Mouse (Mus musculus) gastrocnemius, adult 2 months (tissue): ENCODE results near the gene Pold2. TPM values are rescaled to one million over a fixed set of nuclear protein-coding genes. Genes with fewer than 3 reads are reported as not detected.

Experiments
- DNase-seq: peaks from one replicate; pipeline ENCODE4 v3.0.0; 2022
- H3K27ac ChIP-seq: fragments of 200-600 bp; 2 replicates; pipeline ENCODE4 v1.8.1; 2022; ENCODE audit warnings: mild to moderate bottlenecking
- H3K4me3 ChIP-seq: fragments of 200-600 bp; 2 replicates; pipeline ENCODE4 v1.8.1; 2022; ENCODE audit warnings: mild to moderate bottlenecking, moderate library complexity
- CTCF ChIP-seq: fragments of 200-600 bp; IDR thresholded peaks from 2 replicates; pipeline ENCODE4 v1.8.1; 2022; ENCODE audit warnings: antibody characterized with exemption, mild to moderate bottlenecking, moderate library complexity
- intact Hi-C: fragments of 180-260 bp; cut with DNase I; formaldehyde crosslinking; loops from one replicate; pipeline ENCODE4 v1.15.1; 2025
- long read RNA-seq, 2 experiments: library from polyadenylated mRNA; stranded (forward); transcript quantifications; one replicate each; pipeline ENCODE4 v2.0.0; 2021
- total RNA-seq, 2 experiments: library from RNA; stranded (reverse); gene quantifications; 2 replicates each; pipeline ENCODE4 v1.2.3; 2021

The Pold2 gene
- total RNA-seq, result 10 to 100 TPM; 39.7 to 48.5 TPM
- long read RNA-seq, experiment 1, transcript Pold2-201 (11 exons, 1,646 nt), result major isoform, 18 of 60 reads
- long read RNA-seq, experiment 1, partial matches to known transcripts, result 8 of 60 reads
- long read RNA-seq, experiment 1, other reads (novel, unspliced or antisense), result 34 of 60 reads
- long read RNA-seq, experiment 2, transcript Pold2-201 (11 exons, 1,646 nt), result major isoform, 25 of 75 reads
- long read RNA-seq, experiment 2, partial matches to known transcripts, result 10 of 75 reads
- long read RNA-seq, experiment 2, other reads (novel, unspliced or antisense), result 40 of 75 reads

DNA sequence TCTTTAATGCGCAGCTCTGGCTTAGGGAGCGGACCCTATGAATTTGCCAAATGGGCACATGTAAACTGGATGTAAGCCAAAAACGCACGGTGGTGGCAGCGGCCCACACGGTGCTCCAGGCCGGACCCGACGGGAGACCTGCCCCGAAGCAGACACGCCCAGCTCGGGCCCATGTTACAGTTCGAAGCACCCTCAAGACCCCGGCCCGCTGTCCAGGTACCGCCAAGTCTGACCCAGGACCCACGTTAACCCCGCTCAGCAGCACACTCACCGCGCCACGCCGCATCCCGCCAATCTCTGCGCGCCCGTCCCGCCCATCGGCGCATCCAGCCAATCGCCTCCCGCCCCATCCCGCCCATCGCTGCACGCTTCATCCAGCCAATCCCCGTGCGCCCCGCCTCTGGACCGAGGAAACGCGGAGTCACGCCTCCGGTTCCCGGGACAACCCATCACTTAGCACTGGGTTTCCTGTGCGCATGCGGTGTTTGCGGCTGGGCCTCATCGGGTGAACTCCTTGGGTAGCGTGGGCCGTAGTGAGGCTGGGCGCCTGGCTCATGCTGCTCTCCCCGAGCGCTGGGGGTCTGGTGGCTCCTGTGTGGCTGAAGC is at the start of gene Pold2:
Gene Pold2, minus strand, starts transcription at position 372 of the 606 bp plus-strand sequence.
- peak; percentile 99 for DNase-seq

DNA sequence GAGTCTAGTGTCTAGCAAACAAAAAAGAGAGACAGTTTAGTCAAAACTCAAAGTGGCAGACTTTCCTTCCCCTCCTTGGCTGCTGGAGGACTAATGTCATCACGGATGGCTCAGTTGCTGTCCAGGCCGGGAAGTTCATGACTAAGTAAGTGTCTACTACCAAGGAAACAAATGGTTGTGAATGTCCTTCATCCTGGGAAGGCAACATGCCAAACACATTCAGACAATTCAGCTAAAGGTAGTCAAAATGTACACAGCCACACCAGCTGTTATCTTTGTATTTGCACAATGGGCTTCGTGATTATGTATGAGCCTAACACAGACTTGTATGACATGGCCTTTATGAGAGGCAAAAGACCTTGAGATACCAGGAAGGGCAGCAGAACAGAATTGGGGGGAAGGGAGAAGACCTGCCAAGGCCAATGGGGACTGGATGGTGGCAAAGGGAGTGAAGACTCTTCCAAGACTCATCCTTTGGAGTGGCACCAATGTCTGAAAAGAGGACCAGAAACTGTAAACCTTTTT is 48.7 kb upstream of the Pold2 start:
- Histone ChIP-seq H3K27ac (no peak overlapping the region), H3K4me3 (no peak overlapping the region)
- intact Hi-C loops, result no loop called here
- no peak for DNase-seq
- TF ChIP-seq CTCF, result no peak

More for the DNA sequence above, at the start of gene Pold2:
- intact Hi-C loops, result loop anchor here (2.0 kb wide), 1 partner anchor 39 kb away; the partner anchor contains the start of gene Polm
- Histone ChIP-seq H3K27ac (peak within 1 kb of the TSS; percentile 91), H3K4me3 (peak within 1 kb of the TSS; percentile 95)
- TF ChIP-seq CTCF, result no peak

DNA sequence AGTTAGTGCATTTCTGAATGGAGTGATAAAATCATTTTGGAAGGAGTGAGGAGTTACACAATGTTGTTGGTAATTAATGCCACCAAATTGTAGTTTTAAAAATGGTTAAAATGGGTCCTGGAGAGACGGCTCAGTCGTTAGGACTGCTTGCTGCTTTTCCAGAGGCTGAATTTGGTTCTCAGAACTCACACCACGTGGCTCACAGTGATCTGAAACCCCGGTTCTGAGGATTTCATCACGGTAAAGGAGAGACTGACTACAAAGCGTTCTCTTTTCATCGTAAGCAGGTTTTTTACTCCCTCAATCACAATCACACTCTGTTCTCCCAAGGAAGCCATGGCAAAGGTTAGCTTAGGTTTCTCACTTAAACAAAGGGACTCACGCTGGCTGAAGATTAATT is 46.6 kb upstream of the Pold2 start:
- no peak overlapping the region for H3K27ac ChIP-seq
- intact Hi-C loops, result no loop called here
- H3K4me3 ChIP-seq, result no peak overlapping the region
- no peak for DNase-seq
- TF ChIP-seq CTCF, result no peak

DNA sequence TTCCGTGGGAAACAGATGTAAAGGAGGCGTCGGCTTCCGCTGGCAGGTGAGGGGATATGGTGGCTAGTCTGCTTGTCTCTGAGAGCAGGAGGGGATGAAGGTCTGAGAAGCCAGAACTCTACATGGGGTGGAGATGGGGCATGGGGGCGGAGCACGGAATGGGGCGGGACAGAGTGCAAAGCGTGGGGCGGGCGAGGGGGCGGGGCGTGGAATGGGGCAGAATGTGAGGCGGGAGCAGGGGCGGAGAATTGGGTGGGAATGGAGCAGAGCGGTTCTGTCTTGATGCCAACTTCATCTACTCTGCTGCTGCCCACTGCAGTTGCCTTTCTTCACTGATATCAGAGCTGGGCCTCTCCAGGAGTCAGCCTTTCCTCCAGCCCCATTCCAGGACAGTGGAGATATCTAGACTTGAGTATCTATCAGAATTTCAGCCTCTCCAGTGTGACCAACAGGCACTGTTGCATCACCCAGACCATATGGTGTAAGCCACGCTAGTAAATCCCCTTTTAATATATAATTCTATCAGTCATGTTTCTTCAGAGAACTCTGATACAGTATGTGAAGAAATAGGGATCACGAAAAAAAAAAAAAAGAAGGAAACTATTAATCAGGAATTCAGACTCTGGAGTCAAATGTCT is 42.4 kb upstream of the Pold2 start:
- no peak for DNase-seq
- intact Hi-C loops, result no loop called here
- Histone ChIP-seq H3K27ac (no peak overlapping the region), H3K4me3 (no peak overlapping the region)
- TF ChIP-seq CTCF, result no peak

DNA sequence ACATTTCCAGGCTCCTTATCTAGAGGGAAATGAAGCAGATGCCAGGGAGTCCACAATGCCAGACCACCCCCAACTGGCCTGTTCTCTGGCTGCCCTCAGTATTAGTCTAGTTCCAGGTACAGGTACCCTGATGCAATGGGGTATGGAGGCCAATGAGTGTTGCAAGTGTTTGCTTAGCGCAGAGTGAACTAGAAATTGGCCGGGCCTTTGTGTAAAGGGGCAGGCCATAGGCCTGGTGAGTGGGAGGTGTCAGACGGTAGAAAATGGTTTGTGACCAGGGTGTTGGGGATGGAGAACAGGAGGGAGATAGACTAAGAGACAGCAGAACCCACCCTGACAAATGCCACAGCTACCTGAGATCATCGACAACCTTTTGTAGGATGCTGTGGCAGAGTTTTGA is 41.5 kb upstream of the Pold2 start:
- intact Hi-C loops, result no loop called here
- no peak for TF ChIP-seq CTCF
- no peak for DNase-seq
- Histone ChIP-seq H3K27ac (no peak overlapping the region), H3K4me3 (no peak overlapping the region)

DNA sequence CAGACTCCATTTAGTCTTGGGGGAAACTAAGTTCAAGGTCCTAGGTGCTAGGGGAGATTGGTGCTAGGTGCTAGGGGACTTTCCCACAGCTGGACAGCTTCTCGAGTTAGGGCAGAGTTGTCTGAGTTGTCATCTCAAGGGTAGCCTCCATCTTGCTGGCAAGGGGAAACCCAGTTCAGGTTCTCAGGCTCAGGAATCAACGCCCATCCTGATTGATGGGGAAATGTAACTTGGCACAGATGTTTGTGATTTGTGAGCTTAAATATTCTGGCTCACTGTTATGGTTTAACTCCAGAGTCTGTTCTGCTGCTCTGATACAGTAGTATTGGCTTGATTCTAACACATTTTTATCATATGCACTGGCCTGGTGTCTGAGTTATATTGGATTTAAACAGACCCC is 40.0 kb upstream of the Pold2 start:
- Histone ChIP-seq H3K4me3 (no peak overlapping the region), H3K27ac (no peak overlapping the region)
- TF ChIP-seq CTCF, result no peak
- intact Hi-C loops, result no loop called here
- no peak for DNase-seq

DNA sequence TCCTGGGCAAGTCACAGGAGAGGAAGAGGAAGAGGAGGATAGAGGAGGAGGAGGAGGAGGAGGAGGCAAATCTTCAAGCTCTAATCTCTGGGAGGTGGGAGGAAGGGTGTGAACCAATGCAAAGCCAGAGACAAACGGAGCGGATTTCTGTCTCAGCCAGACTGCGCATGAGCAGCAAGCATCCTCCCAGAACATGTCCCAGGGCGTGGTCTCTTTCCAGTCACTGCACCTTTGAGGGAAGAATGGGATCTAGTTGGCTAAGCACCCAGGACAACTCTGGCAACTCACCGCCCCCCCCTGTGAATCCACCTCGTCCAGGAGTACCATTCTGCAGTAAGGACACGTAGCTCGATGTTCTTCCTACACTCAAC is 38.1 kb upstream of the Pold2 start:
- Histone ChIP-seq H3K4me3 (peak overlapping the region; percentile 53), H3K27ac (peak overlapping the region; percentile 82)
- TF ChIP-seq CTCF, result no peak
- DNase-seq, result no peak
- intact Hi-C loops, result no loop called here

DNA sequence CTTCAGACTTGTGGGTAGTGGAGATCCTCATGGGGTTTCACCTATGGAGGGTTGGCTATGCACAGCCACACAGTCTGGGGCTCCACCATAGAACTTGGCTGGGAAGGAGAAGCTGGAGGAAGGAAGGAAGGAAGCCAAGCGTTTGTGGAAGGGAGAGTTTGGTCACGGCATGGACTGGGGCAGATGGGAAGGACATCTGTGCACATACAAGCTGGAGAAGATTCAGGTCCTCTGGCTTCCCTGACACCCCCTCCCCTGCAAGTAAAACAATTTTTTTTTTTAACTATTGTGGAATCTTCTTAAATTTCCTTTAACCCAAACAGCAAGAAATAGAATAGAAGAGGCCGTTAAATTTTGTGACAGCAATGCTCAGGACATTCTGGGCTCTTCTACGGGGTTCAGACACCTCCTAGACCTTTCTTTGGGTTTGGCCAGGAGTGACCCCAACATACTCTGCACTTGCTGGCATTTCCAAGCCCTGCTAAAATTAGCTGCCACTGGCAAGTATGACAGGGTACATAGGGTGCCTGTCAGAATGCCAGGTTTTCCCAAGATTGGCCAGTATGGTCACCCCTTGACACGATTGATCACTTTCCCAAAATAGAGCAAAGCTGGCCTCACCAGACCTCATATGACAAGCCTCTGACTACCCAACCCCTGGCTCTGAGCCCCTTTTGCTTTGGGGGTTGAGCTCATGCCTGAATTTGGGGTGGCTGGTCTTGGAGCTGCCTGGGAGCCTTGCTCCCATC is 37.5 kb upstream of the Pold2 start:
- Histone ChIP-seq H3K4me3 (peak overlapping the region; percentile 53), H3K27ac (peak overlapping the region; percentile 82)
- intact Hi-C loops, result no loop called here
- peak; percentile 78 for DNase-seq
- TF ChIP-seq CTCF, result no peak

DNA sequence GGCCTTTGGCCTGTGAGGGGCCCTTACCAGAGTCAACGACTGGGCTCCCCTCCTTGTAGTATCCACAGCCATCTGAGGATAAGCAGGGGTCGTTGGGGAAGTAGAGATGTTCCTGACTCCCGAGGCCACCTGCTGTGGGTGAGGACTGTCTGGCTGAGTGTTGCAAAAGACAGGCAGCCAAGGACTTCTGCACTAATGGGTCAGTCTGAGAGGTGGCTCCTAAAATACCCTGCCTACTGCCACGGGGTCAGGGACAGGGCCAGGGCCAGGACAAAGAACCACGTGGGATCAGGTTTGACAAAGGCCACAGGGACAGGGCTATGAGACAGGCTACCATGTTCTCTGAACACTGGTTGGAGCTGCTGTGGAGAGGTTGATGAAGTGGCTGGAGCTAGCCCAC is 36.8 kb upstream of the Pold2 start:
- peak; percentile 58 for DNase-seq
- intact Hi-C loops, result no loop called here
- no peak for TF ChIP-seq CTCF
- H3K27ac ChIP-seq, result peak overlapping the region; percentile 82
- peak overlapping the region; percentile 52 for H3K4me3 ChIP-seq

DNA sequence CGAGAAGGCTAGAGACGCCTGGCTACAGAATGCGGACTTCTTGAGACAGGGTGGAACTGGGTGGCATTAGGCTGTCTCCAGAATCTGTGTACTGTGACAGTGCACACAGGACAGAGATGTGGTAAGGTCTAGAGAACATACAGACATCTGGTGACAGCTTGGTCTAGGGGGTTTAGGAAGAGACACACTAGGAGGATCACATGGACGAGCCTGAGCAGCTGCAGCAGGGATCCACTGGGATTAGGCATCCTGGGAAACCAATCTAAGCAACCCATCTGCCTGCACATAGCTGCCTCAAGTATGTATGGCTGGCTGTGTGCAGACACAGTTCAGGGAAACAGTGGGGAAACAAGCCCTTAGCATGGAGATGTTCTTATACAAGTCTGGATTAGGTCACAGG is 35.8 kb upstream of the Pold2 start:
- H3K27ac ChIP-seq, result peak overlapping the region; percentile 82
- no peak overlapping the region; the same call in 1 of the 2 replicates for H3K4me3 ChIP-seq
- intact Hi-C loops, result no loop called here
- no peak for DNase-seq
- TF ChIP-seq CTCF, result no peak

DNA sequence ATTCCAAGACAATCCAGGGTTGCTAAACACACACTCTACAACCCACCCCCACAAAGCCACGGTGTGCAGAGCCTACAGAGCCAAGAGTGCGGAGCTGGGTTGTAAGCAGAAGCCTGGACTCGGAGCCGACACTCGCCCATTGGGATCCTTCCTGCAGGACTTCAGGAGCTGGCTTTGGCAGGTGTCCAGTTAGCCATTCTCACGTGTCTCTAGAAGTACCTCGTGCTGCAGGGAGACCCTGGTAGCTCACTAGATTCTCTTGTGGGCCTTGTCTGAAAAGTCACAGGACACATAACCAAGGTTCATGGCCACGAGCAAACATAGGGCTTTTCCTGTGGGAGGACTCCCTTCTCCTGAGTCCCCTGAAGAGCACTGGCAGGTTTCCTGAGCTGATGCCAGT is 35.2 kb upstream of the Pold2 start:
- DNase-seq, result peak; percentile 39
- H3K27ac ChIP-seq, result peak overlapping the region; percentile 82
- no peak for TF ChIP-seq CTCF
- no peak overlapping the region for H3K4me3 ChIP-seq
- intact Hi-C loops, result no loop called here

DNA sequence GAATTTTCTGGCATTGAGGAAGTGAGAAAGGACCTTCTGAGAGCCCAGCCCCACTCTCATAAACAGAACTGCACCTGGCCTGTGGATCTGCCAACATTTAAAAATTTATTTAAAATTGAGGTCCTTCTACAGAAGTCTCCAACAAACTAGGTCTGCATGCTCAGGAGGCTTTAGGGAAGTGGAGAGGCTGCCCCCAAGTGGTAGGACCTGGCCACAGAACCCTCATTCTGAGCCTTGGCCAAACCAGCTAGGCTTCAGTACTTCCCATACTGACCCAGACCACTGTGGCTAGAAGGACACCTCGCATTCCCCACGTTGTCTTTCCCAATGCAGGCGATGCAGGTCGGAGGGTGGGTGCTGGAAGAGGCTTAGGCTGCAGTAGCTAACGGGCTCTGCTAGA is 34.5 kb upstream of the Pold2 start:
- Histone ChIP-seq H3K27ac (peak overlapping the region; percentile 82; the same call in 1 of the 2 replicates), H3K4me3 (peak overlapping the region; percentile 28)
- peak; percentile 84 for TF ChIP-seq CTCF
- DNase-seq, result peak; percentile 73
- intact Hi-C loops, result no loop called here
